Mouse (Mus musculus): ENCODE measurements around the gene Aoc2.
"Not testable (repeated sequence)": the region's sequence is repeated elsewhere in the genome, so short reads cannot be mapped to it uniquely, and the experiment has no call there.

The Aoc2 gene

GRCm38 (mm10) chr11:101355916-101356315 is 31.1 kb downstream of the Aoc2 start:
- DNase-seq (ENCODE audit: low spot score): no peak

- no peak for DNase-seq (ENCODE audit: low spot score)
Measured at GRCm38 (mm10) chr11:101357505-101358182, 32.8 kb downstream of the Aoc2 start.

- no peak for DNase-seq (ENCODE audit: low spot score)
Measured at GRCm38 (mm10) chr11:101359776-101360175, 34.9 kb downstream of the Aoc2 start.

- DNase-seq (ENCODE audit: low spot score): no peak
Measured at GRCm38 (mm10) chr11:101360651-101361113, 35.8 kb downstream of the Aoc2 start.

GRCm38 (mm10) chr11:101364531-101364931 is 39.7 kb downstream of the Aoc2 start:
- DNase-seq (ENCODE audit: low spot score): no peak

- no peak for DNase-seq (ENCODE audit: low spot score)
Measured at GRCm38 (mm10) chr11:101367326-101367935, 42.6 kb downstream of the Aoc2 start, which contains the start of gene G6pc. TSS of gene G6pc (plus strand) at chr11:101367561.

GRCm38 (mm10) chr11:101370141-101370540 is 45.3 kb downstream of the Aoc2 start:
- no peak for DNase-seq (ENCODE audit: low spot score)

GRCm38 (mm10) chr11:101374421-101374938 is 49.6 kb downstream of the Aoc2 start:
- no peak for DNase-seq (ENCODE audit: low spot score)

GRCm38 (mm10) chr11:101378196-101378595 is 53.3 kb downstream of the Aoc2 start:
- not testable (repeated sequence) for DNase-seq (ENCODE audit: low spot score)

GRCm38 (mm10) chr11:101378926-101379325 is 54.1 kb downstream of the Aoc2 start:
- no peak for DNase-seq (ENCODE audit: low spot score)
